Mouse (Mus musculus) heart, postnatal 14 days (tissue): ENCODE results near the gene Bloc1s5. TPM values are rescaled to one million over a fixed set of nuclear protein-coding genes. Genes with fewer than 3 reads are reported as not detected.

Experiments
- DNase-seq, 2 experiments: peaks; one replicate each; pipeline ENCODE4 v3.0.0; 2021 to 2022
- intact Hi-C: fragments of 180-260 bp; cut with DNase I; formaldehyde crosslinking; loops from one replicate; pipeline ENCODE4 v1.15.1; 2025
- total RNA-seq, 2 experiments: library from RNA; stranded (reverse); gene quantifications; 2 replicates each; pipeline ENCODE4 v1.2.3; 2021

The Bloc1s5 gene
- total RNA-seq, 2 experiments from 2014 or later = 8.3 to 10.4 TPM

DNA sequence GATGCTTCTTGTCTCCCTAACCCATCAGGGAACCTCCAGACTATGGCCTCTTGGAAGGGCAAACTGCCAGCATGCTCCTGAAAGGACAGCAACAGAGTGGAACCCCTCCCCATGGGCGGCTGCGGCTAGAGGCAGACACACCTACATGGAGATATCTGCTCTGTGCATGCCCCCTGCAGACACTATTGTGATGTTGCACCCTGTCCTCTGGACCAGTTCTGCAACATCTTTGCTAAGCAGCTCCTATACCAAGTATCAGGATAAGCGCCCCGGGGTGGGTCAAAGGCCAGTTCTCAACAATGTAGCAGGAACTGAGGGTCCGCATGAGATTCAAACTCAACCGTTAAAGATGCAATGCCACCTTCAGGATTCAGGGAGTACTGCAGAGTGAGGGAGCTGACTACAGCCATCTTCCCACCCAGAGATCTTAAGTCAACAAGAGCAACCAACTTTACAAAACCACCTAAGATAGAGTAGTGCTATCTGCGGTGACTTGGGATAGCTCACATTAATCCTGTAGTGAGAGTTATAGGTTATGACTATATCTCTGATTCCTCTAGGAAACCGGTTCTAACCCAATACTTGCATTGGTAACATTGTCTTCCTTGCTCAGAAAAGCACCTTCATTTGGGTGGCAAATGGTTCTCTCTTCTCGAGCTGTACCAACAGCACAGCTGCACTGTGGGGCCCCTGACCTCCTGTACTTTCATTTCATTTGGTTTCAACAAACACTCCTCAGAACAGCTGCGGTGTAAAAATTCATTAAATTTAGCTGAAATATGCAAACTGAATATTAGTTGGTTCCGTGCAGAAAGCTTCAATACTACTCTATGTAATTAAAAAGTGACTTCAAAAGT, 54.1 kb downstream of the Bloc1s5 start:
- DNase-seq = peak; percentile 74 to 77
- intact Hi-C loops = loop anchor here (1.0 to 10.0 kb wide), 5 partner anchors 54 to 514 kb away; partner anchors contain the start of gene Txndc5

DNA sequence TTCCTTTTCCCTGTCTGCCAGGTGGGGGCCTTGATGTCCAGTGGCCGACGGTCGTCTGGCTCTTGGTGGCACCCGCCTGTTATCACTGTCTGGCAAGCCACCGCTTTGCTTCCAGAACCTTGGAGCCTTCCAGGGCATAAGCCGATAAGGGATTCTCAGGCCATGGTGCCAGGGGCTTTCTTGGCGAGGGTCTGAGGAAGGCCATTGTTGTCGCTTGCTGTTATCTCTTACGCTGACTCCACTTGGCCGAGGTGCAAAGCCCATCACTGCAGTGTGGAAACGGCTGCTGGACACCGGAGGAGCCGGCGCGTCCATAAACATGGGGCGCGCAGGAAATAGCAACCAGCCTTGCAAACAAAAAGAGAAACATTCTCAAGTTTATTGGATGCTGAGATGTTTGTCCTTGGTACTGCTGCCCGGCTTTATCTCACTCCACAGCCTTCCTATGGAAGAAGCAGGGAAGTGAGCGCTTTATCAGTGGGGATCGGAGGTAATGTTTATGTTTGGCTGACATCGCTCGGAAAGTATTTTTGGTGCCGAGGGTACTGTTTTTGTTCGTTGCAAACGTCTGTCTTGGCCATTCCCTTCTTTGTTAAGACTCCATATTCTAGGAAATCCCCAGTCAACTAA, 54.8 kb downstream of the Bloc1s5 start:
- peak; percentile 47 to 59 for DNase-seq
- intact Hi-C loops = loop anchor here (1.0 to 10.0 kb wide), 5 partner anchors 53 to 513 kb away; partner anchors contain the start of gene Txndc5

DNA sequence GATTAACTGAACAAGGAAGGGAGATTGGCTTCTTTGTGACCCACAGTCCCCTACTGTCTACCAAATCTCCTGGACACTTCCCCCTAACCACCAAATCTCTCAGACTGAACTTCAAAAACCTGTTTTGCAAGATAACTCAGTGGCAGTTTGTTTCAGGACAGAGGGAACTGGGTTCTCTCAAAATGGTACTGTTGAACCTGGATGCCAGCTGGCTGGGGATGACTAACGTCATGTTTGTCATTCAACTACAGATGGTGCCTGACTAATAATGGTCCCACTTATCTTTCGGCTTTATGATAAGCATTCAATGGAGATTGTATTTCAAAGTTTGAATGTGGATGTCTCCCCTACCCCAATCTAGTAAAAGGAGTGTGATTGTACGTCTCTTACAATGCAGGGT, 60.2 kb downstream of the Bloc1s5 start:
- intact Hi-C loops = no loop called here
- DNase-seq = no peak

DNA sequence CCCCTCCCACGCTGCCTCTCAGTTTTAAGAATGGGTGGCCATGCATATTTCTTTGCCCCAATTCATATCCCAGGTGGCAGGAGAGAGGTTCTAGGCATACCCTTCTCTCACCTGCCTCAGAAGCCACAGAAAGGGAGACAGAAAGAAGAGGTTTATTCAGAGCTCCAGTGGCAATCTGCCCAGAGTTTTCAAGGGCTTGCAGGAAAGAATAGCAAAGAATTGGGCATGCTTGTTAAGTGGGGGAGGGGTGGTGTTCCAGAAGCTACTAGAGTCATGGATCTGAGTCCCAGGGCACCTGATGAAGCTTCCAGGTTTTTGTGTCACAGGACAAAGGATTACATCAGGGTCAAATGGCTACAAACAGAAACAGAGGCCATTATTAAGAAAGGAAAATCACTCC, 61.6 kb downstream of the Bloc1s5 start:
- intact Hi-C loops = no loop called here
- peak in 1 of 2 experiments; percentile 22 for DNase-seq

DNA sequence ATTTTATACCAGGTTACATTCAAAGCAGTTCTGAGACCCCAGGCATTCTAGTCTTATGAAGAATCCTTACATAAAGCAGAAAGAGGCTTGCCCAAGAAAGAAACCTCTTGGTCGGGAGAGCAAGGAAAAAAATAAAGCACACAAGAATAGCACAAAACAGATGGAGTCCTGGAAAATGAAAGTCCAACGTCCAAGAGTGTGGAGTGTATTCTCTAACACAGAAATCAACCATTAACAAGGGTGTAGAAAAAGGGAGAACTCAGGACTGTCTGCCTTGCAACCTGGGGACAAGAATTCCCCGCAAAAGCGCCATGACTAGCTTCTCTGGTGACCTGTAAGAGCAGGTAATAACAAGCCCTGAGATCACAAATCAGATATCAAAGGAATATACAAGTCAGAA, 69.7 kb downstream of the Bloc1s5 start:
- intact Hi-C loops = no loop called here
- no peak for DNase-seq

DNA sequence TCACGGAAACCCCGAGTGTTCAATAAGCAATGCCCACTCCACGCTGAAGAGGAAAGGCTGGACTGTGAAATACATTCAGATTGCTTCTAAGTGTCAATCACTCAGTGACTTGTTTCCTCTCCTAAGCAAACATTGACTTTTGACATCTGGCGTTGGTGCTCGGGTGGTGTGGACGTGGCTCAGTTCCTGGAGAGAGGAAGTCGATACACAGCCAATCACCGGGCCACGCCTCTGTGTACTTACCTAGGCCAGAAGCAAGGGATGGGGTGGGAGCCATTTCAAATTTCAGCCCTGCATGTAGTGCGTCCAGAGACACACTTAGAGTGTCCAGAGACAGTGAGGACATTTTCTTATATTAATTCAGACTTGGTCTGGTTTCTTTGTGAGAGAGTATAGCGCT, 80.3 kb downstream of the Bloc1s5 start:
- no peak for DNase-seq
- intact Hi-C loops = no loop called here

DNA sequence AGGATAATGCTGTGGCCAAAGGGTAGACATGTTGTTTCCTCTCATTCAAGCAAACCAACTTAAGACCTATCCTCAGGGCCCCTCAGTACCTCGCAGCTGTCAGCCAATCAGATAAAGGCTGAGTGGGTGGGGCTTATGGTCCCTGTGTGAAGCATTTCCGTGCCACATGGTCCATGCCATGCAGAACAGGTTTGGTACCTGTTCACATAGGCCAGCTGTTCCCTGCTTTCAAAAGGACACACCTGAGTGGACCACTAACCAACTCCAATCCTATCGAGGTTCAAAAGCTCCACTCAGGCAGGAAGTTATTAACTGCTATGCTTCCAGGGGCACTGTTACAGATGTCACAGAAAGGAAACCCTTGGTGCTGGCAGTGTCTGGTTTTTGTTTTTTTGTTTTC, 80.7 kb downstream of the Bloc1s5 start:
- no peak for DNase-seq
- intact Hi-C loops = no loop called here

DNA sequence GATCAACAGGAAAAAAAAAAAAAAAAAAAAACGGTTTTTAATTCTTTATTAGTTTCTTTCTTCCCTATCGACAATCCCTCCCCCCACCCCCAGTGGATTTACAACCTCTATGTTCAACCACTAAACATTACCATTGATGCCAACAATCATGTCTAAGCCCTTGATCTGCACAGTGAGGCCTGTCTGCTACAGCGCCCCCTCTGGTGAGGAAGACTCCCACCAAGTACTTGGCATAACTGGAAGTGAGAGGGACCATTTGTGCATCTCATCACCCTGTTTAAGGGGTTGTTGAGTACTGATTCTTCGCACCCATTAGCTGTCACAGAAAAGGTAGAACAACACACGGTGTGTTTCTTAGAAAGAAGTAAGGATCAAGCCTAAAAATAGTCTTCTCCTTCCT, 86.2 kb downstream of the Bloc1s5 start:
- intact Hi-C loops = no loop called here
- DNase-seq = no peak

DNA sequence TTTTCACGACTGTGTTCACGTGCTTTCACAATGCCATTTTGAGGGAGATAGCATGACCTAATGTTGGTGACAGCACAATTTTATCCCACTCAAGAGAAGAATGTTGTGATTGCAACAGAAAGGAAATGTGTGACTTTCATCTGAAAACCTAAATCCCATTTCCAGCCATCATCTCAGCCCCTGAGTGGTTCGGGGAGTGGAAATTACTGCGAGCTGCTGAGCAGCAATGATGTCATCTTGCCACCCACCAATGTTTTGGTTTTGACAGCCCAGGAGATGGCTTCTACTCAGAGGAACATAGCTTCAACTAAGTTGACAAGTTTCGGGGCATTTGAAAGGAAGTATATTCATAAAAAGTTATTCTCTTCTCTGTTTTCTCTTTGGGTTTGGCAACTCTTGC, 87.2 kb downstream of the Bloc1s5 start:
- intact Hi-C loops = no loop called here

DNA sequence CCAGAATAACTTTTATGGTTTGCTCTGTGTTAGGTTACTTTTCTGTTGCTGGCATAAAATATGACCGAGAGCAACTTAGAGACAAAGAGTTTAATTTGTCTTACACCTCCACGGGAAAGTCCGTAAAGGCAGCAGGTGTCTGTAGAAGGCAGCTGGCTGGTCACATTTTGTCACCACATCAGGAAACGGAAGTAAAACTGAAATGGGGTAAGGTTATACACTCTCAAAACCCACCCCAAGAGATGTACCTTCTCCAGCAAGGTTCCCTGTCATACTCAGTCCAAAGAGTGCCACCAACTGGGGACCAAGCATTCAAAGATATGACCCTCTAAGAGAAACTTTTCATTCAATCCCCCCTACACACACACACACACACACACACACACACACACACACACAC, 88.2 kb downstream of the Bloc1s5 start:
- intact Hi-C loops = no loop called here
- DNase-seq = no peak

More for the DNA sequence above, 87.2 kb downstream of the Bloc1s5 start:
- no peak for DNase-seq

DNA sequence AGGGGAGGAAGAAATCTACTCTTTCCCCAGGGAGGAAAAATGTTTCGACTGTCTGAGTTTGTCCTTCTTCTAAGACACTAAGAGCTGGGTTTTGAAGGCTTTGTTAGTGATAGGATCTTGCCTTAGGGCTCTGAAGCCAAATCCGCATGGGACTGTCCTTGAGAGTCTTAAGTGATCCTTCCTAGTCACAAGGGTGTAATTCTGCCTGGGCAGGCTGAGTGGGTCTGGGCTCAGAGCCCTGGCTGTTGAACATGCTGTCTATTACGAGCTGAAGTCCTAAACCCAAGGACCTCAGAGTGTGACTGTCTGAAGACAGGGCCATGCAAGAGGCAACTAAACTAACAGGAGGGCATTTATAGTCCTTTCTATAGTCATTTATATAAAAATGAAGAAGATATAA, 89.4 kb downstream of the Bloc1s5 start:
- peak; percentile 9 to 11 for DNase-seq
- intact Hi-C loops = no loop called here

DNA sequence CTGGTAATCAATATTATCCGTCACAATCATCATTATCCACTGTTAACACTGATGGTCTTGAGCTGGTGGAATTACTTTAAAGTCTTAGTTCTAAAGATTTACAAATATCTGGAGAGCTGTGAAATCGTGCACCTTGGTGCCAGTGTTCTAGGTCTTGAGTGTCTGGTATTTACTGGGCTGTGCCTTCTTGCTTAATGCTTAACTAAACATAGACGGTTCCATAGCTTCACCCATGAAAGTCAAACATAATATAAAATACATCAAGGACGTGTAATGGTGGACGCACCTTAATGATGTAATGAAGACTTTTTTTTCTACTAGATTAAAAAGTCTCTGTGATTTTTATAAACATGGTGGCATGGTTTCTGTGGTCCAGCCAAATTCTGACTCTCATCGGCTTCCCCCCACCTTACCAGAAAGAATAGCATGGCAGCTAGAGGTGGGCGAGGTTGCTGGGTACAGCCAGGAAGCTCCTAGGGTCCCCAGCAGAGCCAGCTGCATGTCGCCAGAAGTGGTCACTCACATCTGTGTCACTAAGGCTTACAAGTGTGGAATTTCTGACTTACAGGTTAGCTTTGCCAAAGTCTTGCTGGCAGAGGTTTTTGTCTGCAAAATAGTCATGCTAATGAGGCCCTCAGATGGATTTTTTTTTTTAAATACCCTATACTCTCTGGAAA, 90.0 kb downstream of the Bloc1s5 start:
- DNase-seq = no peak
- intact Hi-C loops = no loop called here

DNA sequence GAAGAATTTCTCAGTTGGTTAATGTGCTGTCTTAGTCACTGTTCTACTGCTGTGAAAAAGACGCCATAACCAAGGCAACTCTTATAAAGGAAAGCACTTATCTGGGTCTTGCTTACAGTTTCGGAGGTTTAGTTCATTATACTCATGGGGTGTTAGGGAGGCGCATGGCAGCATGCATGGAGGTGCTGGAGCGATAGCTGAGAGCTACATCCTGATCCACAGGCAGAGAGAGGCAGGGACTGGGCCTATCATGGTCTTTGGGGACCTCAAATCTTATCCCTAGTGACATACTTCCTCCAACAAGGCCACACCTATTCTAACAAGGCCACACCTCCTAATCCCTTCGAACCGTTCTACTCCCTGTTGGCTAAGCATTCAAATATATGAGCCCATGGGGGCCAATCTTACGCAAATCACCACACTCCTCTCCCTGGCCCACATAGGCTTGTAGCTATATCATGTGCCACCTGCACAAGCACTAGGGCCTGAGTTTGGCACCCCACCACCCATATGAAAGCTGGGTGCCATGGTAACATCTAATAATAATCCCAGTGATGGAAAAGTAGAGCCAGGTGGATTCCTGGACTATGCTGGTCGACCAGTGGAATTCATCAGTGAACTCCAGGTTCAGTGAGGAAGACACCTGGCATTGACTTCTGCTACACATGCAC, 91.3 kb downstream of the Bloc1s5 start:
- no peak for DNase-seq
- intact Hi-C loops = no loop called here

Other genes starting within 250 kb of the Bloc1s5 start
- 10 to 100 TPM; 42.0 to 42.3 TPM for gene Txndc5, start 106.3 kb downstream of the Bloc1s5 start, total RNA-seq
- 10 to 100 TPM in 1 of 2 experiments, 1 to 10 TPM in 1; 8.4 to 10.5 TPM for gene Eef1e1, start 23.9 kb upstream of the Bloc1s5 start, total RNA-seq